Mouse (Mus musculus) adrenal gland, adult 2 months (tissue): ENCODE data around the gene Lcn2. TPM values are rescaled to one million over a fixed set of nuclear protein-coding genes. Genes with fewer than 3 reads are reported as not detected.

ENCODE experiments used
- DNase-seq: peaks from one replicate; pipeline ENCODE4 v3.0.0; 2021
- polyA plus RNA-seq: library from polyadenylated mRNA; depleted of rRNA; stranded (reverse); fragments of >200 nt; gene quantifications from 2 replicates; pipeline ENCODE4 v1.2.3, GENCODE M21; 2012
- total RNA-seq, 2 experiments: library from RNA; stranded (reverse); gene quantifications; 2 replicates each; pipeline ENCODE4 v1.2.3; 2021

The Lcn2 gene
- total and polyA plus RNA-seq, 3 experiments, result 0.45 to 2.8 (median 2.2) TPM

GRCm38 (mm10) chr2:32413936-32414335 is 25.9 kb upstream of the Lcn2 start:
- DNase-seq, result peak; percentile 57

- no peak for DNase-seq
Observed at GRCm38 (mm10) chr2:32412742-32413531, 24.9 kb upstream of the Lcn2 start.

- DNase-seq, result no peak
Observed at GRCm38 (mm10) chr2:32411407-32411806, 23.4 kb upstream of the Lcn2 start.

- no peak for DNase-seq
Observed at GRCm38 (mm10) chr2:32408429-32409424, 20.7 kb upstream of the Lcn2 start.

- DNase-seq, result no peak
Observed at GRCm38 (mm10) chr2:32407144-32407824, 19.2 kb upstream of the Lcn2 start.

- DNase-seq, result peak; percentile 90
Observed at GRCm38 (mm10) chr2:32404663-32405062, 16.6 kb upstream of the Lcn2 start.

GRCm38 (mm10) chr2:32396695-32397094 is 8.6 kb upstream of the Lcn2 start:
- DNase-seq, result no peak

GRCm38 (mm10) chr2:32395946-32396621 is 8.0 kb upstream of the Lcn2 start:
- DNase-seq, result peak; percentile 94

GRCm38 (mm10) chr2:32395484-32395945 is 7.5 kb upstream of the Lcn2 start, which contains the start of gene Ptges2:
Gene Ptges2 (plus strand): TSS chr2:32395896.
- peak; percentile 95 for DNase-seq

- no peak for DNase-seq
Observed at GRCm38 (mm10) chr2:32394973-32395372, 6.9 kb upstream of the Lcn2 start.

GRCm38 (mm10) chr2:32392063-32392462 is 4.0 kb upstream of the Lcn2 start:
- no peak for DNase-seq

- DNase-seq, result no peak
Observed at GRCm38 (mm10) chr2:32390871-32391270, 2.8 kb upstream of the Lcn2 start.

GRCm38 (mm10) chr2:32389157-32389556 is 1.1 kb upstream of the Lcn2 start:
- no peak for DNase-seq

GRCm38 (mm10) chr2:32382689-32383088 is 5.4 kb downstream of the Lcn2 start:
- no peak for DNase-seq

GRCm38 (mm10) chr2:32381775-32382223 is 6.3 kb downstream of the Lcn2 start, which contains the start of gene 1110008P14Rik:
Gene 1110008P14Rik (minus strand): TSS chr2:32381938.
- peak; percentile 98 for DNase-seq

GRCm38 (mm10) chr2:32381141-32381774 is 6.8 kb downstream of the Lcn2 start:
- DNase-seq, result no peak

- peak; percentile 89 for DNase-seq
Observed at GRCm38 (mm10) chr2:32380001-32380500, 8.0 kb downstream of the Lcn2 start.

GRCm38 (mm10) chr2:32376963-32377362 is 11.1 kb downstream of the Lcn2 start:
- no peak for DNase-seq

- no peak for DNase-seq
Observed at GRCm38 (mm10) chr2:32375317-32375940, 12.6 kb downstream of the Lcn2 start.

- no peak for DNase-seq
Observed at GRCm38 (mm10) chr2:32374191-32374590, 13.9 kb downstream of the Lcn2 start.
